Mouse (Mus musculus) lung, postnatal 0 days (tissue): ENCODE measurements around the gene E2f6.

ENCODE experiments used
- CTCF ChIP-seq: IDR thresholded peaks from 2 replicates; pipeline ENCODE4 v1.5.1; 2016; ENCODE audit warnings: antibody characterized with exemption, mild to moderate bottlenecking
- EP300 ChIP-seq: IDR thresholded peaks from 2 replicates; pipeline ENCODE4 v1.6.1; 2016; ENCODE audit warnings: antibody characterized with exemption, mild to moderate bottlenecking, control low read depth

GRCm38 (mm10) chr12:16877679-16878078 is 66.9 kb downstream of the E2f6 start:
- no peak for TF ChIP-seq CTCF
- TF ChIP-seq EP300, result 0 out of 2 replicates have a peak, but pooled peaks have one; percentile 7
